Mouse (Mus musculus) forebrain, embryonic 15.5 days (tissue): ENCODE results near the gene Pdlim4. TPM values are rescaled to one million over a fixed set of nuclear protein-coding genes. Genes with fewer than 3 reads are reported as not detected.
A peak's percentile ranks its signal among the peaks of the same experiment; 100 is the strongest.

Experiments used
- ATAC-seq: fragments of 200-750 bp; cut with Nextera tagmentation; replicated peaks from 2 replicates; pipeline ENCODE4 v1.8.0; 2017; ENCODE audit warnings: mild to moderate bottlenecking, moderate TSS enrichment, moderate library complexity
- H3K27ac ChIP-seq: fragments of 300-500 bp; sonication (generic); replicated peaks from 2 replicates; pipeline ENCODE4 v1.5.1; 2015; ENCODE audit warnings: mild to moderate bottlenecking, inconsistent platforms
- H3K27me3 ChIP-seq: fragments of 300-500 bp; sonication (generic); 2 replicates; pipeline ENCODE4 v1.6.1; 2015; ENCODE audit warnings: inconsistent platforms
- H3K36me3 ChIP-seq: fragments of 300-500 bp; sonication (generic); 2 replicates; pipeline ENCODE4 v1.6.1; 2015; ENCODE audit warnings: mild to moderate bottlenecking, inconsistent platforms
- H3K4me1 ChIP-seq: fragments of 300-500 bp; sonication (generic); 2 replicates; pipeline ENCODE4 v1.6.1; 2015; ENCODE audit warnings: inconsistent platforms
- H3K4me2 ChIP-seq: fragments of 300-500 bp; sonication (generic); replicated peaks from 2 replicates; pipeline ENCODE4 v1.6.1; 2015; ENCODE audit warnings: mild to moderate bottlenecking, inconsistent platforms
- H3K4me3 ChIP-seq: fragments of 300-500 bp; sonication (generic); 2 replicates; pipeline ENCODE4 v1.5.1; 2015; ENCODE audit warnings: mild to moderate bottlenecking, inconsistent platforms
- H3K9ac ChIP-seq: fragments of 300-500 bp; sonication (generic); replicated peaks from 2 replicates; pipeline ENCODE4 v1.6.1; 2015; ENCODE audit warnings: mild to moderate bottlenecking, inconsistent platforms
- H3K9me3 ChIP-seq: fragments of 300-500 bp; sonication (generic); 2 replicates; pipeline ENCODE4 v1.6.1; 2016; ENCODE audit warnings: inconsistent platforms
- WGBS: fragments of 180-500 bp; shearing (Covaris S2); methylation state at CpG from one replicate; pipeline ENCODE4 v1.1.7; 2015; ENCODE audit warnings: mixed read lengths; 5-methylcytosine and 5-hydroxymethylcytosine counted together
- polyA plus RNA-seq: library from polyadenylated mRNA; unstranded; fragments of >200 nt; fragmentation: Nextera tagmentation; extraction: Ambion mirVana; gene quantifications from 2 replicates; pipeline ENCODE4 v1.2.1, GENCODE M21; 2015

The Pdlim4 gene
- polyA plus RNA-seq, 1 experiment from 2014 or later, result 42.8 TPM

DNA sequence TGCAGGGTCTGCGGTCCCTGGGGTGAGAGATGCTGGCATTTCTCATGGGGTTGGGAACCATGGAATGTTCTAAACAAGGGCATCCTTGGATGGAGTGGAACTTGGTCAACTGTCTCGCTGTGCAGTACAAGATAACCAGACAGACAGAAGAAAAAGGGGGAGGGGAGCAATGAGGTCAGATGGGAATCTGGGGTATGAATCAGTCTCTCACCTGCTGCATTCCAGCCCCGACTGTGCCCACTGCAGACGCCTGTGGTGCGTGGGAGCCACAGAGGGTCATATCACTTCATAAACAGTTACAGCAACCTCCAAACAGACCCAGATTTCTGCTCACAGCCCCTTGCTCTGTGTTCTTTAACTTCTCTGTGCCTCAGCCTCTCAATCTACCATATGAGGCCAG, 2.4 kb downstream of the Pdlim4 start:
- WGBS, result 87% methylated on average over 5 of the region's 5 CpGs
- H3K27ac ChIP-seq, result no peak overlapping the region
- H3K4me3 ChIP-seq, result no peak overlapping the region
- no peaks in the 10 kb centered on the region for H3K36me3 ChIP-seq
- H3K4me1 ChIP-seq, result peaks cover 44% of the 10 kb centered on the region
- no peaks in the 10 kb centered on the region for H3K9me3 ChIP-seq
- no peak overlapping the region for H3K4me2 ChIP-seq
- no peak for ATAC-seq
- no peaks in the 10 kb centered on the region for H3K27me3 ChIP-seq
- H3K9ac ChIP-seq, result no peak overlapping the region

DNA sequence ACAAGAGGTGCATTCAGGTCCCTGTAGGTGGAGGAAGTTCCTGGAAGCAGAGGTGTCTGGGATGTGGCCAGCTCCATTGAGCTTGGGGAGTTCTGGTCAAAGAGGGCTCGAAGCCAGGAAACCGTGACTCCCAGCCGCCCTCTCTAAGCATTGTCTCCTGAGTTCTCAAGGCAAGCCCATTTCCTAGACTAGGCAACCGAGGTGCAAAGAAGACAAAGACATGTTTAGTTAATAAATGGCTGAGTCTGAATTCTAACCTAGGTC, 3.0 kb downstream of the Pdlim4 start:
- Histone ChIP-seq H3K36me3 (no peaks in the 10 kb centered on the region), H3K4me2 (no peak overlapping the region), H3K4me3 (no peak overlapping the region), H3K27ac (no peak overlapping the region), H3K4me1 (peaks cover 44% of the 10 kb centered on the region), H3K9me3 (no peaks in the 10 kb centered on the region), H3K9ac (no peak overlapping the region), H3K27me3 (no peaks in the 10 kb centered on the region)
- WGBS, result 84% methylated on average over 4 of the region's 4 CpGs
- no peak for ATAC-seq

- ATAC-seq, result no peak
- Histone ChIP-seq H3K4me2 (no peak overlapping the region), H3K4me3 (no peak overlapping the region), H3K27me3 (no peaks in the 10 kb centered on the region), H3K4me1 (peaks cover 44% of the 10 kb centered on the region), H3K27ac (no peak overlapping the region), H3K36me3 (no peaks in the 10 kb centered on the region), H3K9me3 (no peaks in the 10 kb centered on the region), H3K9ac (no peak overlapping the region)
- WGBS, result 91% methylated on average over 12 of the region's 12 CpGs
Observed at GRCm38 (mm10) chr11:54065106-54065914, 3.5 kb downstream of the Pdlim4 start.

DNA sequence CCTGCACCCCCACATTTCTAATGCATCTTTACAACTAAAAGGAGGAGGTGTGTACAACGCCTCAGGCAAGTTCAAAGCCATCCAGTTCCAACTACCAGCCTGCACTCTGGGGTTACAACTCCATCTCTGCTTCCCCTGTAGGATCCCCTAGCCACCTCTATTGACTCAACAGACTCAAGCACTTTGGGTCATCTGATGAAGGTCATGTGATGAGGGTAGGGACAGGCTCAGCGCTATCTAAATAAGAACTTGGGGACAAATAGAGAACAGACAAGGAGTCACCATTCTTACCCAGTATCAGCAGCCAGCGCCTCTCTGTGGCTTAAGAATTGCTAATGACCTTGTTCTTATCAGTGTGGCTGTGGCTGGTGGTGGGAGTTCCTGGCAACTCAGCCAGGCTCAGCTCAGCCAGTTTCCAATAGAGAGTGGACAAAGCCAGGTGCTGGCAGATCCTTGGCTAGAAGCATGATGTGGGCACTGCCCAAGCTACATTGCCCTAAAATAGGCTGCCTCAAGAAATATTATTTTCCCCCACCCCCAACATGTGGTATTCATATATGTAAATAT, 4.3 kb downstream of the Pdlim4 start:
- Histone ChIP-seq H3K4me1 (peaks cover 48% of the 10 kb centered on the region), H3K9me3 (no peaks in the 10 kb centered on the region), H3K4me2 (no peak overlapping the region), H3K36me3 (no peaks in the 10 kb centered on the region), H3K9ac (no peak overlapping the region), H3K27ac (no peak overlapping the region), H3K4me3 (no peak overlapping the region), H3K27me3 (no peaks in the 10 kb centered on the region)
- 76% methylated on average over 3 of the region's 3 CpGs for WGBS
- ATAC-seq, result no peak

GRCm38 (mm10) chr11:54063472-54063775, 5.4 kb downstream of the Pdlim4 start:
- no peak for ATAC-seq
- WGBS, result 91% methylated on average over 10 of the region's 10 CpGs

DNA sequence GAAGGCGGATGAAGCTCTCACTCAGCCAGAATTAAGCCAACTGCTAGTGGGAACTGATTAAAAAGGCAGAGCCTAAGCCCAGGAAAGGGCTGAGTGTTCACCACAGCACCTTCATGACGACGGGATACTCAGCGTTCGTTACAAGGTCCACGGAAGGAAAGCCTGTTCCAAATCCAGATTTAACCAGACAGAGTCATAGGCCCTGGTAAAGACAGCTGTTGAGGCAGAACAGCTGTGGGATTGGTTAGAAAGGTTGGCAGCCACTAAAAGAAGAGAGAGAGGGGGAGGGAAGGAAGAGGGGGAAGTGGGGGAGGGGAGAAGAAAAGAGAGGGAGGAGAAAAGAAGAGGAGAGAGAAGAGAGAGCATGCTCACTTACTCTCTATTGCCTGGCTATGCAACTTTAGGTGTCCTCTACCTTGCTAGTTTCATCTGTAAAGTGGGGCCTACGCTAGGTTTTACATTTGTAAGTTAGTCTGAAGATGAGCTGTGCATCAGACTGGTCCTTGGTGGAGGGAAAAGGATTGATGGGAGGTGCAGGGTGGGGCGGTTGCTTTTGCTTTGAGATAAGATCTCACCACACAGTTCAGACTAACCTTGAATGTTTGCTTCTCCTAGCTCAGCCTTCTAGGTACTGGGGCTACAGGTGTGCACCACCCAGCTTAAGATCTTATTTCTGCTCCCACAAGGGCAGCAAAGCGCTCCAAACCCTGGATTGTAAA, 5.9 kb downstream of the Pdlim4 start:
- Histone ChIP-seq H3K36me3 (no peaks in the 10 kb centered on the region), H3K27ac (peak overlapping the region; percentile 64), H3K4me1 (peaks cover 51% of the 10 kb centered on the region), H3K27me3 (no peaks in the 10 kb centered on the region), H3K4me2 (no peak overlapping the region), H3K4me3 (no peak overlapping the region), H3K9ac (no peak overlapping the region), H3K9me3 (no peaks in the 10 kb centered on the region)
- 65% methylated on average over 9 of the region's 9 CpGs for WGBS
- ATAC-seq, result no peak

More at GRCm38 (mm10) chr11:54063472-54063775, 5.4 kb downstream of the Pdlim4 start:
- Histone ChIP-seq H3K4me2 (no peak overlapping the region), H3K27me3 (no peaks in the 10 kb centered on the region), H3K36me3 (no peaks in the 10 kb centered on the region), H3K4me1 (peaks cover 51% of the 10 kb centered on the region), H3K27ac (no peak overlapping the region), H3K9me3 (no peaks in the 10 kb centered on the region), H3K4me3 (no peak overlapping the region), H3K9ac (no peak overlapping the region)

- 39% methylated on average over 12 of the region's 12 CpGs for WGBS
- ATAC-seq, result no peak
- Histone ChIP-seq H3K9me3 (no peaks in the 10 kb centered on the region), H3K4me2 (no peak overlapping the region), H3K4me3 (no peak overlapping the region), H3K27me3 (no peaks in the 10 kb centered on the region), H3K27ac (peak overlapping the region; percentile 64), H3K9ac (no peak overlapping the region), H3K36me3 (no peaks in the 10 kb centered on the region), H3K4me1 (peaks cover 51% of the 10 kb centered on the region)
Observed at GRCm38 (mm10) chr11:54062086-54062752, 6.6 kb downstream of the Pdlim4 start.

DNA sequence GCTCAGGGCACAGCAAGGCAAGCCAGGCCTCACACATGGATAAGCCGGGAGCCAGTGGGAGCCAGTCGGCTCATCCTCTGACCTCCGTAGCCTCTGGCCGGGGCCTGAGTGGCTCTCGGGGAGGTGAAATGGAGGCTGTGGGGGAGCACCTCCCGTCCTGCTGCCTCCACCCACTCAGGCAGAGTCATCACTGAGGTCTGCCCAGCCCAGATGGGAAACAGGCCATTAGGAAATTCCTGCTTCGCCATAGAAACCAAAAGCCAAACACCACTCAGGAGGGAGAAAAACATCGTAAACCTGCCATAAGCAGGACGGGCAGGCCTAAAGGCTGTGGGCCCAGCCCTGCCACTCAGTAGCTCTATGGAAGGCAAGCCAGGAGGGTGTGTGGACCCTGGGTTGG, 8.5 kb downstream of the Pdlim4 start:
- H3K36me3 ChIP-seq, result no peaks in the 10 kb centered on the region
- H3K4me2 ChIP-seq, result no peak overlapping the region
- no peak for ATAC-seq
- WGBS, result 56% methylated on average over 9 of the region's 9 CpGs
- no peaks in the 10 kb centered on the region for H3K27me3 ChIP-seq
- no peak overlapping the region for H3K9ac ChIP-seq
- H3K4me3 ChIP-seq, result no peak overlapping the region
- H3K4me1 ChIP-seq, result peaks cover 47% of the 10 kb centered on the region
- no peak overlapping the region for H3K27ac ChIP-seq
- H3K9me3 ChIP-seq, result no peaks in the 10 kb centered on the region

- Histone ChIP-seq H3K36me3 (no peaks in the 10 kb centered on the region), H3K4me1 (peaks cover 47% of the 10 kb centered on the region), H3K27ac (peak overlapping the region; percentile 94), H3K4me2 (no peak overlapping the region), H3K27me3 (no peaks in the 10 kb centered on the region), H3K9ac (0 out of 2 replicates have a peak overlapping the region, but pooled peaks have one; percentile 20), H3K9me3 (no peaks in the 10 kb centered on the region), H3K4me3 (no peak overlapping the region)
- no peak for ATAC-seq
- WGBS, result 59% methylated on average over 1 of the region's 1 CpGs
Observed at GRCm38 (mm10) chr11:54059526-54059925, 9.3 kb downstream of the Pdlim4 start.

GRCm38 (mm10) chr11:54058643-54059042, 10.2 kb downstream of the Pdlim4 start:
- Histone ChIP-seq H3K27ac (peak overlapping the region; percentile 94), H3K27me3 (no peaks in the 10 kb centered on the region), H3K9me3 (no peaks in the 10 kb centered on the region), H3K4me1 (peaks cover 47% of the 10 kb centered on the region), H3K36me3 (no peaks in the 10 kb centered on the region), H3K4me3 (no peak overlapping the region), H3K4me2 (no peak overlapping the region), H3K9ac (peak overlapping the region; percentile 20; the same call in 1 of the 2 replicates)
- 6% methylated on average over 6 of the region's 6 CpGs for WGBS
- ATAC-seq, result peak; percentile 84

GRCm38 (mm10) chr11:54058056-54058617, 10.7 kb downstream of the Pdlim4 start:
- Histone ChIP-seq H3K9ac (no peak overlapping the region), H3K4me3 (no peak overlapping the region), H3K27ac (peak overlapping the region; percentile 94), H3K9me3 (no peaks in the 10 kb centered on the region), H3K4me2 (no peak overlapping the region), H3K36me3 (no peaks in the 10 kb centered on the region), H3K27me3 (no peaks in the 10 kb centered on the region), H3K4me1 (peaks cover 43% of the 10 kb centered on the region)
- peak; percentile 70 for ATAC-seq
- 21% methylated on average over 10 of the region's 10 CpGs for WGBS

GRCm38 (mm10) chr11:54057428-54057827, 11.4 kb downstream of the Pdlim4 start:
- H3K36me3 ChIP-seq, result no peaks in the 10 kb centered on the region
- no peaks in the 10 kb centered on the region for H3K27me3 ChIP-seq
- H3K9ac ChIP-seq, result no peak overlapping the region
- WGBS, result 28% methylated on average over 2 of the region's 2 CpGs
- no peak overlapping the region for H3K4me2 ChIP-seq
- no peak for ATAC-seq
- H3K4me3 ChIP-seq, result no peak overlapping the region
- no peaks in the 10 kb centered on the region for H3K9me3 ChIP-seq
- peaks cover 36% of the 10 kb centered on the region for H3K4me1 ChIP-seq
- peak overlapping the region; percentile 94; the same call in 1 of the 2 replicates for H3K27ac ChIP-seq
